Mouse (Mus musculus) ES-Bruce4 (cell line): ENCODE measurements around the gene Bcl2.

ENCODE experiments used
- CTCF ChIP-seq: IDR thresholded peaks from one replicate; pipeline ENCODE4 v1.8.1; 2011; ENCODE audit warnings: low read depth, low read length
- EP300 ChIP-seq: IDR thresholded peaks from 2 replicates; pipeline ENCODE4 v1.6.1; 2011; ENCODE audit warnings: low read depth, low read length; ENCODE audit not compliant: insufficient read depth

- TF ChIP-seq CTCF (no peak), EP300 (no peak)
Observed at GRCm38 (mm10) chr1:106748555-106749315, 34.7 kb upstream of the Bcl2 start.
